Mouse (Mus musculus): Measurements from ENCODE around the gene Hmcn1. TPM values are rescaled to one million over a fixed set of nuclear protein-coding genes. Genes with fewer than 3 reads are reported as not detected.

The Hmcn1 gene
- polyA plus RNA-seq, 1 experiment, result 0.12 TPM

- no peaks in the 10 kb centered on the region for H3K79me2 ChIP-seq (ENCODE audit: control insufficient read depth, insufficient read depth)
- no peaks in the 10 kb centered on the region for H3K27me3 ChIP-seq (ENCODE audit: control insufficient read depth, insufficient read depth, insufficient read length)
- no peak overlapping the region for H3ac ChIP-seq (ENCODE audit: control insufficient read depth, insufficient read length)
- no peak for TF ChIP-seq CEBPB (IDR thresholded peaks at IDR 0.05; ENCODE audit: insufficient read depth, poor library complexity, severe bottlenecking)
- TF ChIP-seq SRF (IDR thresholded peaks at IDR 0.05; ENCODE audit: control insufficient read depth, insufficient read length, low read depth), result no peak
- no peak for TF ChIP-seq REST (IDR thresholded peaks at IDR 0.05; ENCODE audit: insufficient read depth, insufficient read length)
- no peak for TF ChIP-seq TCF12 (IDR thresholded peaks at IDR 0.05; ENCODE audit: insufficient read depth, poor library complexity, severe bottlenecking)
- no peak for TF ChIP-seq POLR2A (IDR thresholded peaks at IDR 0.05; ENCODE audit: insufficient read length, low read depth)
- TF ChIP-seq MYOG (IDR thresholded peaks at IDR 0.05; ENCODE audit: control insufficient read depth in 1 of 3, insufficient read depth in 1 of 3, insufficient read length in 2 of 3, low read depth in 2 of 3), result no peak
- TF ChIP-seq USF1 (IDR thresholded peaks at IDR 0.05; ENCODE audit: low read depth), result no peak
- no peak for TF ChIP-seq MYOD1 (IDR thresholded peaks at IDR 0.05; ENCODE audit: control insufficient read depth in 1 of 3, insufficient read length in 2 of 3, low read depth in 2 of 3)
- TF ChIP-seq E2F4 (IDR thresholded peaks at IDR 0.05; ENCODE audit: insufficient read depth), result no peak
- TF ChIP-seq TCF3 (IDR thresholded peaks at IDR 0.05; ENCODE audit: insufficient read length, low read depth), result no peak
- TF ChIP-seq POLR2AphosphoS2 (IDR thresholded peaks at IDR 0.05; ENCODE audit: insufficient read length, low read depth), result no peak
- no peak for TF ChIP-seq MAX (IDR thresholded peaks at IDR 0.05; ENCODE audit: low read depth)
- no peak overlapping the region for H3K4me2 ChIP-seq (ENCODE audit: low read depth)
- no peaks in the 10 kb centered on the region for H3K36me3 ChIP-seq (ENCODE audit: control insufficient read depth, insufficient read depth)
- no peak overlapping the region for H3K4me3 ChIP-seq
Observed at GRCm38 (mm10) chr1:150584477-150584876, 408.8 kb downstream of the Hmcn1 start.

- Histone ChIP-seq H3K27me3 (ENCODE audit: control insufficient read depth, insufficient read depth, insufficient read length) (no peaks in the 10 kb centered on the region), H3ac (ENCODE audit: control insufficient read depth, insufficient read length) (no peak overlapping the region), H3K4me3 (no peak overlapping the region), H3K79me2 (ENCODE audit: control insufficient read depth, insufficient read depth) (no peaks in the 10 kb centered on the region), H3K36me3 (ENCODE audit: control insufficient read depth, insufficient read depth) (no peaks in the 10 kb centered on the region), H3K4me2 (ENCODE audit: low read depth) (no peak overlapping the region)
- TF ChIP-seq E2F4 (IDR thresholded peaks at IDR 0.05; ENCODE audit: insufficient read depth), result no peak
- TF ChIP-seq MYOD1 (IDR thresholded peaks at IDR 0.05; ENCODE audit: control insufficient read depth in 1 of 3, insufficient read length in 2 of 3, low read depth in 2 of 3), result no peak
- no peak for TF ChIP-seq POLR2AphosphoS2 (IDR thresholded peaks at IDR 0.05; ENCODE audit: insufficient read length, low read depth)
- no peak for TF ChIP-seq CEBPB (IDR thresholded peaks at IDR 0.05; ENCODE audit: insufficient read depth, poor library complexity, severe bottlenecking)
- no peak for TF ChIP-seq MAX (IDR thresholded peaks at IDR 0.05; ENCODE audit: low read depth)
- no peak for TF ChIP-seq POLR2A (IDR thresholded peaks at IDR 0.05; ENCODE audit: insufficient read length, low read depth)
- TF ChIP-seq MYOG (IDR thresholded peaks at IDR 0.05; ENCODE audit: control insufficient read depth in 1 of 3, insufficient read depth in 1 of 3, insufficient read length in 2 of 3, low read depth in 2 of 3), result no peak
- no peak for TF ChIP-seq USF1 (IDR thresholded peaks at IDR 0.05; ENCODE audit: low read depth)
- TF ChIP-seq SRF (IDR thresholded peaks at IDR 0.05; ENCODE audit: control insufficient read depth, insufficient read length, low read depth), result no peak
Observed at GRCm38 (mm10) chr1:150583734-150584133, 409.5 kb downstream of the Hmcn1 start.

GRCm38 (mm10) chr1:150580561-150580960 lies 412.7 kb downstream of the Hmcn1 start:
- Histone ChIP-seq H3K27me3 (ENCODE audit: control insufficient read depth, insufficient read depth, insufficient read length) (no peaks in the 10 kb centered on the region), H3K36me3 (ENCODE audit: control insufficient read depth, insufficient read depth) (no peaks in the 10 kb centered on the region), H3ac (ENCODE audit: control insufficient read depth, insufficient read length) (no peak overlapping the region), H3K4me3 (no peak overlapping the region), H3K4me2 (ENCODE audit: low read depth) (no peak overlapping the region), H3K79me2 (ENCODE audit: control insufficient read depth, insufficient read depth) (no peaks in the 10 kb centered on the region)
- TF ChIP-seq TCF3 (IDR thresholded peaks at IDR 0.05; ENCODE audit: insufficient read length, low read depth) (no peak), POLR2A (IDR thresholded peaks at IDR 0.05; ENCODE audit: insufficient read length, low read depth) (no peak), REST (IDR thresholded peaks at IDR 0.05; ENCODE audit: insufficient read depth, insufficient read length) (no peak), MYOG (IDR thresholded peaks at IDR 0.05; ENCODE audit: control insufficient read depth in 1 of 3, insufficient read depth in 1 of 3, insufficient read length in 2 of 3, low read depth in 2 of 3) (peak in 1 of 3 experiments; percentile 39), TCF12 (IDR thresholded peaks at IDR 0.05; ENCODE audit: insufficient read depth, poor library complexity, severe bottlenecking) (no peak), MYOD1 (IDR thresholded peaks at IDR 0.05; ENCODE audit: control insufficient read depth in 1 of 3, insufficient read length in 2 of 3, low read depth in 2 of 3) (peak in 2 of 3 experiments; percentile 45 to 46), USF1 (IDR thresholded peaks at IDR 0.05; ENCODE audit: low read depth) (no peak)

GRCm38 (mm10) chr1:150573407-150573806 lies 419.8 kb downstream of the Hmcn1 start:
- Histone ChIP-seq H3K27me3 (ENCODE audit: control insufficient read depth, insufficient read depth, insufficient read length) (no peaks in the 10 kb centered on the region), H3K4me2 (ENCODE audit: low read depth) (no peak overlapping the region), H3K36me3 (ENCODE audit: control insufficient read depth, insufficient read depth) (no peaks in the 10 kb centered on the region), H3K4me3 (no peak overlapping the region), H3ac (ENCODE audit: control insufficient read depth, insufficient read length) (no peak overlapping the region), H3K79me2 (ENCODE audit: control insufficient read depth, insufficient read depth) (no peaks in the 10 kb centered on the region)
- TF ChIP-seq USF1 (IDR thresholded peaks at IDR 0.05; ENCODE audit: low read depth), result no peak

- no peak for TF ChIP-seq E2F4 (IDR thresholded peaks at IDR 0.05; ENCODE audit: insufficient read depth)
- no peak for TF ChIP-seq POLR2AphosphoS2 (IDR thresholded peaks at IDR 0.05; ENCODE audit: insufficient read length, low read depth)
Observed at GRCm38 (mm10) chr1:150570562-150571156, 422.6 kb downstream of the Hmcn1 start.

More at GRCm38 (mm10) chr1:150570562-150571156, 422.6 kb downstream of the Hmcn1 start:
- no peaks in the 10 kb centered on the region for H3K36me3 ChIP-seq (ENCODE audit: control insufficient read depth, insufficient read depth)
- H3K4me2 ChIP-seq (ENCODE audit: low read depth), result no peak overlapping the region
- H3K79me2 ChIP-seq (ENCODE audit: control insufficient read depth, insufficient read depth), result no peaks in the 10 kb centered on the region
- no peak overlapping the region for H3K4me3 ChIP-seq
- no peaks in the 10 kb centered on the region for H3K27me3 ChIP-seq (ENCODE audit: control insufficient read depth, insufficient read depth, insufficient read length)
- no peak overlapping the region for H3ac ChIP-seq (ENCODE audit: control insufficient read depth, insufficient read length)

Data from myocyte (in vitro differentiated cells).